Mouse (Mus musculus) cortical plate, adult 2 months (tissue): Measurements from ENCODE around the gene Bcl2l10. TPM values are rescaled to one million over a fixed set of nuclear protein-coding genes. Genes with fewer than 3 reads are reported as not detected.

Experiments used
- H3K27ac ChIP-seq: fragments of 200-500 bp; 2 replicates; pipeline ENCODE4 v1.5.1; 2012; ENCODE audit warnings: low read length, control low read depth, inconsistent platforms; ENCODE audit not compliant: insufficient read depth
- H3K4me1 ChIP-seq: fragments of 200-500 bp; 2 replicates; pipeline ENCODE4 v1.6.1; 2011; ENCODE audit warnings: low read length; ENCODE audit not compliant: control insufficient read depth, insufficient read depth
- H3K4me3 ChIP-seq: fragments of 200-500 bp; 2 replicates; pipeline ENCODE4 v1.5.1; 2011; ENCODE audit warnings: mild to moderate bottlenecking, low read length, control low read depth; ENCODE audit not compliant: insufficient read depth
- CTCF ChIP-seq: fragments of 200-500 bp; IDR thresholded peaks from 2 replicates; pipeline ENCODE4 v1.5.1; 2011; ENCODE audit warnings: mild to moderate bottlenecking, control low read depth, low read length; ENCODE audit not compliant: insufficient read depth; ENCODE audit errors: extremely low read depth
- POLR2A ChIP-seq: fragments of 200-500 bp; IDR thresholded peaks from 2 replicates; pipeline ENCODE4 v1.6.1; 2011; ENCODE audit warnings: mild to moderate bottlenecking, low read length, control low read depth; ENCODE audit not compliant: insufficient read depth; ENCODE audit errors: extremely low read depth
- polyA plus RNA-seq: library from polyadenylated mRNA; depleted of rRNA; stranded (reverse); fragments of >200 nt; gene quantifications from 2 replicates; pipeline ENCODE4 v1.2.3, GENCODE M21; 2012; rRNA removed

The Bcl2l10 gene
- 0.13 TPM in 2 replicates for polyA plus RNA-seq

- Histone ChIP-seq H3K4me1 (0 out of 2 replicates have a peak, but pooled peaks cover under 1% of the 10 kb centered on the region), H3K4me3 (no peak within 1 kb of the TSS), H3K27ac (no peak within 1 kb of the TSS)
- TF ChIP-seq CTCF (no peak), POLR2A (no peak)
Observed at GRCm38 (mm10) chr9:75347458-75347857, at the start of gene Bcl2l10. TSS of gene Bcl2l10 (plus strand) at chr9:75347758.

GRCm38 (mm10) chr9:75299342-75299741 is 48.2 kb upstream of the Bcl2l10 start:
- H3K27ac ChIP-seq: no peak overlapping the region
- TF ChIP-seq POLR2A: no peak
- no peak; the same call in 1 of the 2 replicates for TF ChIP-seq CTCF
- no peaks in the 10 kb centered on the region for H3K4me1 ChIP-seq
- no peak overlapping the region for H3K4me3 ChIP-seq

DNA sequence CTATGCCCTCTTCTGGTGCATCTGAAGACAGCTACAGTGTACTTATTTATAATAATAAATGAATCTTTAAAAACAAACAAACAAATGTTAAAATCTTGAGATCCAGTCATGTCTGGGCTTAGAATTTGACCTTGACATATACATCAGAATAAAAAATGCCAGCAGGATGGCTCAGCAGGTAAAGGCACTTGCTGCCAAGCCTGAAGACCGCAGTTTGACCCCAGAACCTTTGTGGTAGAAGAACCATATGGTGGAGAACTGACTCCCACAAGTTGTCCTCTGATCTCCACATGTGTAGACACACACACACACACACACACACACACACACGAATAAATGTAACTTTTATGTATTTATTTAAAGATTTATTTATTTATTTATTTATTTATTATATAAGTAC is 44.5 kb upstream of the Bcl2l10 start:
- H3K4me1 ChIP-seq: no peaks in the 10 kb centered on the region
- no peak overlapping the region for H3K27ac ChIP-seq
- no peak overlapping the region for H3K4me3 ChIP-seq
- TF ChIP-seq CTCF (no peak), POLR2A (no peak)

DNA sequence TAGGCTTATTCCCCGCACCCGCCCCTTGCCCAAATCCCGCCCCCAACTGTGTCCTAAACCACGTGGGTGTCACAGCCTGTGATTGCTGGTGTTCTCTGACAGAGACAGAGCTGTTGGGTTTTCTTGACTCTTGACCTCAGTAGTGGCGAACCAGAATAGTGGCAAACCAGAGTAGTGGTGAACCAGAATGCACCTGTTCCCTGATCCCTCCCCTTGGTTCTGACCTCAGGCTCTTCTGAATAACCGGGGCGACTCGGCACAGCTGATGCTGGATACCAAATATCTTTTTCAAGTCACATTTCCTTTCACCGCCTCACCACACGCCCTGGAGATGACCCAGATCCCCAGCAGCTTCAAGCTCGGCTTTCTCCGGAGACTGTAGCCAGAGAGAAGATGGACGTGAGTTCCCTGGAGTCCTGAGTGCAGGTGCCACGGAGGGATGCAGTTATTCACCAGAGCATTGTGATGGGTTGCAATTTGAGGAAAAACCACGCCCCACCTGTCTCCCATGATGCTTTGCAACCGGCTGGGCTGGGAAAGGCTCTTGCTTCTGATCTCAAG is 43.8 kb upstream of the Bcl2l10 start:
- H3K4me1 ChIP-seq: no peaks in the 10 kb centered on the region
- H3K4me3 ChIP-seq: no peak overlapping the region
- H3K27ac ChIP-seq: no peak overlapping the region
- TF ChIP-seq POLR2A: no peak
- no peak for TF ChIP-seq CTCF

DNA sequence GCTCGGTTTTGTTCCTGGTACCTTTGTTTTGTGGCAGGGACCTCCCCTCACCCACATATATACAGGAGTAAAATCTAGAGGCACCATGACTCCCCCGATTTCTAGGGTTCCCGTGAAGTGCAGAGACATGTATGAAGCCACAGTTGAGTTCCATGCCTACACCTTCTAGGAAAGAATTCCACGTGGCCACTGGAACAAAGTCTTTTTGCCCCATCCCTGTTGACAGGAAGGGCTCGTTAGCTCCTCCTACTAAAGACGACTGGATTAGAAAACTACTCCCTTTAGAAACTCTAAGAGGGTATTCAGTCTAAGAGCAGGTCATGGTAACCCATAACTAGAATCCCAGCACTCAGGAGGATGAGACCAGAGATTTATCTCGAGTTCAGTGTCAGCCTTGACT is 43.3 kb upstream of the Bcl2l10 start:
- Histone ChIP-seq H3K4me3 (no peak overlapping the region), H3K4me1 (no peaks in the 10 kb centered on the region), H3K27ac (no peak overlapping the region)
- TF ChIP-seq CTCF: no peak
- no peak for TF ChIP-seq POLR2A

DNA sequence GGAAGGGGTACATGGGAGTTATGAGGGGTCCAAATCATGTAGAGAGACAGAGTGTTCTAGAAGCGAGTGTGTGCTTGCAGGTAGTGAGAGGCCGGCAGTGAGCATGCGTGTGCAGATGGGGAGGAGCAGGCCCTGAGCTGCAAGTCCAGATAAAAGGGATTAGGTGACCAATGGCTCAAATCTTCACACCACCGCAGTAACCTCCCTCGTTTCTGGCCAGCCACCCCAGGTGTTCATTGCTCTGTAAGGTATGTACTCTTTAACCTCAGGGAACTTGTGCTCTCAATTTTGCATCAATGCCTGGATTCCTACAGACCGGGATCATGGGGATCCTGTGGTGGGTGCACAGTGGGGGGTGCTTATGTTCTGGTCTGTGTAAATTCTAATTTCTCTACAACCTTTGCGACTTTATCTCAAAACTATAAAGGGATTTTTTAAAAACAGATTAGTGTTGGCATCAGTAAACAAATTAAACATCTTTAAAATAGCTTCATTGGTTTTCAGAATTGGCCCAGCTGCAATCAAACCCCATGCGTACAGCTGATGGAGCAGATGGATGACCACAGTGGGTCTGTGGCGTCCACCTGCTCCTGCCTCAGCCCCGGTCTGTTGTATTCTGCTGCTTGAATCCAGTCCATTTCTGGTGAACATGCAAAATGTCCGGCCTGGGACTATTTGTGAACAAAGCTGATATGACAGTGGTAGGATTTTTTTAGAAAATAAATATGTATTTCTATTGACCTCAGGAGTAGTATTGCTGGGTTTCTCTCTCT is 41.2 kb upstream of the Bcl2l10 start, which contains the start of gene Gnb5:
Gnb5 (plus strand) TSS at position 163 of the 773 bp plus-strand sequence.
- H3K4me1 ChIP-seq: no peaks in the 10 kb centered on the region
- no peak within 1 kb of the TSS for H3K27ac ChIP-seq

GRCm38 (mm10) chr9:75307015-75307414 is 40.5 kb upstream of the Bcl2l10 start:
- no peak for TF ChIP-seq POLR2A
- no peak overlapping the region for H3K4me3 ChIP-seq
- H3K4me1 ChIP-seq: no peaks in the 10 kb centered on the region
- no peak overlapping the region for H3K27ac ChIP-seq

More for the DNA sequence above, 41.2 kb upstream of the Bcl2l10 start, which contains the start of gene Gnb5:
- no peak for TF ChIP-seq CTCF
- TF ChIP-seq POLR2A: no peak
- H3K4me3 ChIP-seq: no peak within 1 kb of the TSS

GRCm38 (mm10) chr9:75308621-75309020 is 38.9 kb upstream of the Bcl2l10 start:
- Histone ChIP-seq H3K4me3 (no peak overlapping the region), H3K27ac (no peak overlapping the region), H3K4me1 (no peaks in the 10 kb centered on the region)
- TF ChIP-seq POLR2A (no peak), CTCF (no peak)

DNA sequence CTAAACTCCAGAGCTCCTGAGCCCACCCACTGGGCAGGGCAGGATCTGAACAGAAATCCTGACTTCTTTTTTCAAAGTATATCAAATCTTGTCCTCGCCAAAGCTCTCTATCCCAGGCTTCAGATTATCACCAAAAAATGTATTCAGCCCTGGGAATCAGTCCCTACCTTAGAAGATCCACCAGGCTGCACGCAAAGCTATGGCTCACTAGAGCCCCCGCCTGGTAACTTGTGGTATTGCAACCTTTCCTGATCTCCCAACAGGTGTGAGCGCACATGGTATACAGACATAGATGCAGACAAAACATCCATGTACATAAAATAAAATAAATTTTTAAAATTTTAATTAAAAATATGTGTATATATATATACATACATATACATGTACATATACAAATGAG is 35.5 kb upstream of the Bcl2l10 start:
- Histone ChIP-seq H3K27ac (no peak overlapping the region), H3K4me1 (peaks cover 7% of the 10 kb centered on the region), H3K4me3 (no peak overlapping the region)
- TF ChIP-seq CTCF (peak; percentile 80), POLR2A (no peak)
